Mouse (Mus musculus): ENCODE results near the gene Gpsm1. TPM values are rescaled to one million over a fixed set of nuclear protein-coding genes. Genes with fewer than 3 reads are reported as not detected.

Gene Gpsm1
- total RNA-seq (2021): 100 to 1,000 TPM; 179 to 190 TPM

- intact Hi-C loops (cut with DNase I): no loop called here
Observed at GRCm38 (mm10) chr2:26315072-26315924, at the start of gene Gpsm1. TSS of gene Gpsm1 (plus strand) at chr2:26315515.

GRCm38 (mm10) chr2:26266066-26266742, 49.1 kb upstream of the Gpsm1 start:
- no peak for DNase-seq
- intact Hi-C loops (cut with DNase I): no loop called here

More at GRCm38 (mm10) chr2:26315072-26315924, at the start of gene Gpsm1:
- DNase-seq: peak; percentile 93

- DNase-seq: no peak
- intact Hi-C loops (cut with DNase I): no loop called here
Observed at GRCm38 (mm10) chr2:26268216-26268615, 47.1 kb upstream of the Gpsm1 start.

- DNase-seq: peak; percentile 74
- intact Hi-C loops (cut with DNase I): loop anchor here (5.0 to 10.0 kb wide), 2 partner anchors 116 to 249 kb away; partner anchors contain the start of gene Ubac1
Observed at GRCm38 (mm10) chr2:26273611-26274010, 41.7 kb upstream of the Gpsm1 start.

- DNase-seq: no peak
- intact Hi-C loops (cut with DNase I): loop anchor here (10.0 kb wide), 1 partner anchor 255 kb away; the partner anchor contains the start of gene Ubac1
Observed at GRCm38 (mm10) chr2:26279712-26280111, 35.6 kb upstream of the Gpsm1 start.

- no peak for DNase-seq
- intact Hi-C loops (cut with DNase I): no loop called here
Observed at GRCm38 (mm10) chr2:26280594-26280993, 34.7 kb upstream of the Gpsm1 start.

GRCm38 (mm10) chr2:26285804-26286203, 29.5 kb upstream of the Gpsm1 start:
- intact Hi-C loops (cut with DNase I): no loop called here
- peak; percentile 83 for DNase-seq

GRCm38 (mm10) chr2:26286391-26286790, 28.9 kb upstream of the Gpsm1 start:
- intact Hi-C loops (cut with DNase I): no loop called here
- no peak for DNase-seq

- intact Hi-C loops (cut with DNase I): no loop called here
- DNase-seq: no peak
Observed at GRCm38 (mm10) chr2:26290133-26290532, 25.2 kb upstream of the Gpsm1 start.

GRCm38 (mm10) chr2:26294457-26294856, 20.9 kb upstream of the Gpsm1 start, which contains the start of gene Ccdc187:
TSS of gene Ccdc187 (minus strand) at chr2:26294557.
- no peak for DNase-seq
- intact Hi-C loops (cut with DNase I): no loop called here

GRCm38 (mm10) chr2:26296606-26297195, 18.6 kb upstream of the Gpsm1 start:
- intact Hi-C loops (cut with DNase I): no loop called here
- peak; percentile 83 for DNase-seq

- intact Hi-C loops (cut with DNase I): no loop called here
- DNase-seq: peak; percentile 80
Observed at GRCm38 (mm10) chr2:26298208-26298855, 17.0 kb upstream of the Gpsm1 start.

GRCm38 (mm10) chr2:26298856-26299230, 16.5 kb upstream of the Gpsm1 start:
- no peak for DNase-seq
- intact Hi-C loops (cut with DNase I): no loop called here

- peak; percentile 79 for DNase-seq
- intact Hi-C loops (cut with DNase I): no loop called here
Observed at GRCm38 (mm10) chr2:26299336-26299735, 16.0 kb upstream of the Gpsm1 start.

GRCm38 (mm10) chr2:26300161-26300807, 15.0 kb upstream of the Gpsm1 start:
- DNase-seq: peak; percentile 55
- intact Hi-C loops (cut with DNase I): no loop called here

- intact Hi-C loops (cut with DNase I): no loop called here
- DNase-seq: peak; percentile 92
Observed at GRCm38 (mm10) chr2:26300808-26301174, 14.5 kb upstream of the Gpsm1 start.

- no peak for DNase-seq
- intact Hi-C loops (cut with DNase I): no loop called here
Observed at GRCm38 (mm10) chr2:26302005-26302503, 13.3 kb upstream of the Gpsm1 start.

GRCm38 (mm10) chr2:26304711-26305110, 10.6 kb upstream of the Gpsm1 start:
- DNase-seq: no peak
- intact Hi-C loops (cut with DNase I): no loop called here

- intact Hi-C loops (cut with DNase I): no loop called here
- no peak for DNase-seq
Observed at GRCm38 (mm10) chr2:26305555-26305954, 9.8 kb upstream of the Gpsm1 start.

GRCm38 (mm10) chr2:26306702-26307101, 8.6 kb upstream of the Gpsm1 start:
- intact Hi-C loops (cut with DNase I): no loop called here
- DNase-seq: no peak

Measured in left cerebral cortex, postnatal 4 days (tissue).